Mouse (Mus musculus): ENCODE measurements around the gene AI597479. TPM values are rescaled to one million over a fixed set of nuclear protein-coding genes. Genes with fewer than 3 reads are reported as not detected.

The AI597479 gene
- polyA plus RNA-seq, 1 experiment from 2014 or later = 5.0 TPM

- DNase-seq (no peak), ATAC-seq (no peak)
- WGBS (ENCODE audit: insufficient replicate concordance) = 3% methylated on average over 5 of the region's 6 CpGs
- H3K36me3 ChIP-seq (replicated peaks; ENCODE audit: insufficient read depth, low read length) = no peaks in the 10 kb centered on the region
- peaks cover 7% of the 10 kb centered on the region for H3K4me1 ChIP-seq (ENCODE audit: insufficient read depth)
- H3K4me3 ChIP-seq (ENCODE audit: low read depth, low read length) = peak overlapping the region; percentile 56
- H3K9ac ChIP-seq (replicated peaks) = no peak overlapping the region
- H3K9me3 ChIP-seq (ENCODE audit: low read length) = no peaks in the 10 kb centered on the region
- no peak overlapping the region for H3K27ac ChIP-seq (ENCODE audit: low read depth)
- H3K27me3 ChIP-seq (ENCODE audit: insufficient read depth, low read length) = peaks cover 14% of the 10 kb centered on the region
- H3K4me2 ChIP-seq (ENCODE audit: low read depth, low read length) = peak overlapping the region; percentile 78
- TF ChIP-seq EP300 (IDR thresholded peaks at IDR 0.05; ENCODE audit: low read depth) (no peak), CTCF (IDR thresholded peaks at IDR 0.05; ENCODE audit: low read depth) (no peak)
Measured at GRCm38 (mm10) chr1:43163084-43163466, 64.6 kb downstream of the AI597479 start.

GRCm38 (mm10) chr1:43163467-43164418 is 65.2 kb downstream of the AI597479 start:
- Histone ChIP-seq H3K9me3 (ENCODE audit: low read length) (no peaks in the 10 kb centered on the region), H3K4me3 (ENCODE audit: low read depth, low read length) (peak overlapping the region; percentile 56), H3K27ac (ENCODE audit: low read depth) (no peak overlapping the region), H3K4me1 (ENCODE audit: insufficient read depth) (peaks cover 7% of the 10 kb centered on the region), H3K27me3 (ENCODE audit: insufficient read depth, low read length) (peaks cover 14% of the 10 kb centered on the region), H3K9ac (replicated peaks) (no peak overlapping the region; the same call in 1 of the 2 replicates), H3K4me2 (ENCODE audit: low read depth, low read length) (peak overlapping the region; percentile 78), H3K36me3 (replicated peaks; ENCODE audit: insufficient read depth, low read length) (no peaks in the 10 kb centered on the region)
- TF ChIP-seq EP300 (IDR thresholded peaks at IDR 0.05; ENCODE audit: low read depth) (no peak), CTCF (IDR thresholded peaks at IDR 0.05; ENCODE audit: low read depth) (no peak)
- ATAC-seq (no peak), DNase-seq (peak; percentile 41)
- WGBS (ENCODE audit: insufficient replicate concordance) = 4% methylated on average over 56 of the region's 61 CpGs

- no peak overlapping the region for H3K4me3 ChIP-seq (ENCODE audit: low read depth, low read length)
- no peak overlapping the region for H3K9ac ChIP-seq (replicated peaks)
- peaks cover 7% of the 10 kb centered on the region for H3K4me1 ChIP-seq (ENCODE audit: insufficient read depth)
- TF ChIP-seq EP300 (IDR thresholded peaks at IDR 0.05; ENCODE audit: low read depth) (no peak), CTCF (IDR thresholded peaks at IDR 0.05; ENCODE audit: low read depth) (no peak)
- no peak overlapping the region for H3K4me2 ChIP-seq (ENCODE audit: low read depth, low read length)
- H3K9me3 ChIP-seq (ENCODE audit: low read length) = no peaks in the 10 kb centered on the region
- 75% methylated on average over 5 of the region's 5 CpGs for WGBS (ENCODE audit: insufficient replicate concordance)
- no peak for DNase-seq
- H3K27ac ChIP-seq (ENCODE audit: low read depth) = no peak overlapping the region
- H3K27me3 ChIP-seq (ENCODE audit: insufficient read depth, low read length) = peaks cover 14% of the 10 kb centered on the region
- no peaks in the 10 kb centered on the region for H3K36me3 ChIP-seq (replicated peaks; ENCODE audit: insufficient read depth, low read length)
- no peak for ATAC-seq
Measured at GRCm38 (mm10) chr1:43164582-43164981, 66.1 kb downstream of the AI597479 start.

Other genes with a start within 250 kb of the AI597479 start
- gene Mrps9, start 247.5 kb upstream of the AI597479 start, polyA plus RNA-seq (2015; fragmentation: Nextera tagmentation; extraction: Ambion mirVana) = 24.3 and 25.4 TPM in 2 replicates
- gene Gpr45, start 145.8 kb upstream of the AI597479 start, polyA plus RNA-seq (2015; fragmentation: Nextera tagmentation; extraction: Ambion mirVana) = 0.07 and 0.08 TPM in 2 replicates
- gene Tgfbrap1, start 73 bp upstream of the AI597479 start, polyA plus RNA-seq (2015; fragmentation: Nextera tagmentation; extraction: Ambion mirVana) = 2.6 TPM in 2 replicates
- gene Fhl2, start 98.3 kb downstream of the AI597479 start, polyA plus RNA-seq (2015; fragmentation: Nextera tagmentation; extraction: Ambion mirVana) = 2.0 and 2.4 TPM in 2 replicates

Data from liver, postnatal 0 days (tissue).